Mouse (Mus musculus): ENCODE results near the gene Hook1. TPM values are rescaled to one million over a fixed set of nuclear protein-coding genes. Genes with fewer than 3 reads are reported as not detected.
A peak's percentile ranks its signal among the peaks of the same experiment; 100 is the strongest.

Hook1 gene
- polyA plus RNA-seq (2016; fragmentation: Nextera tagmentation; extraction: Ambion mirVana): 13.0 and 13.2 TPM in 2 replicates

- peak within 1 kb of the TSS; percentile 88 for H3K4me2 ChIP-seq
- no peaks in the 10 kb centered on the region for H3K9me3 ChIP-seq
- peak within 1 kb of the TSS; percentile 65 for H3K4me3 ChIP-seq (replicated peaks)
- H3K27me3 ChIP-seq: peaks cover 3% of the 10 kb centered on the region; the same call in 1 of the 2 replicates
- WGBS: under 1% methylated on average over 82 of the region's 82 CpGs
- H3K4me1 ChIP-seq (replicated peaks): peaks cover 9% of the 10 kb centered on the region
- H3K36me3 ChIP-seq: no peaks in the 10 kb centered on the region
- no peak within 1 kb of the TSS for H3K27ac ChIP-seq
- peak within 1 kb of the TSS; percentile 69 for H3K9ac ChIP-seq (replicated peaks)
- ATAC-seq (ENCODE audit: insufficient number of reproducible peaks, insufficient read depth, low FRiP score, low TSS enrichment, low read depth): peak; percentile 100
Observed at GRCm38 (mm10) chr4:95966928-95967724, at the start of gene Hook1. Gene Hook1 (plus strand): TSS chr4:95967240.

- H3K27me3 ChIP-seq: no peaks in the 10 kb centered on the region
- H3K9ac ChIP-seq (replicated peaks): no peak overlapping the region
- no peak overlapping the region for H3K4me2 ChIP-seq
- H3K36me3 ChIP-seq: no peaks in the 10 kb centered on the region
- ATAC-seq (ENCODE audit: insufficient number of reproducible peaks, insufficient read depth, low FRiP score, low TSS enrichment, low read depth): no peak
- no peak overlapping the region for H3K27ac ChIP-seq
- H3K9me3 ChIP-seq: no peaks in the 10 kb centered on the region
- 0 out of 2 replicates have a peak, but pooled peaks cover 4% of the 10 kb centered on the region for H3K4me1 ChIP-seq (replicated peaks)
- WGBS: 73% methylated on average over 6 of the region's 6 CpGs
- H3K4me3 ChIP-seq (replicated peaks): no peak overlapping the region
Observed at GRCm38 (mm10) chr4:95917703-95918102, 49.3 kb upstream of the Hook1 start.

- no peak overlapping the region for H3K4me3 ChIP-seq (replicated peaks)
- WGBS: 84% methylated on average over 4 of the region's 4 CpGs
- H3K36me3 ChIP-seq: no peaks in the 10 kb centered on the region
- ATAC-seq (ENCODE audit: insufficient number of reproducible peaks, insufficient read depth, low FRiP score, low TSS enrichment, low read depth): no peak
- H3K9ac ChIP-seq (replicated peaks): no peak overlapping the region
- H3K27ac ChIP-seq: no peak overlapping the region
- no peaks in the 10 kb centered on the region for H3K27me3 ChIP-seq
- H3K4me1 ChIP-seq (replicated peaks): 0 out of 2 replicates have a peak, but pooled peaks cover 9% of the 10 kb centered on the region
- H3K4me2 ChIP-seq: no peak overlapping the region
- H3K9me3 ChIP-seq: no peaks in the 10 kb centered on the region
Observed at GRCm38 (mm10) chr4:95920448-95920847, 46.6 kb upstream of the Hook1 start.

- Histone ChIP-seq H3K9ac (replicated peaks) (no peak overlapping the region), H3K4me1 (replicated peaks) (0 out of 2 replicates have a peak, but pooled peaks cover 5% of the 10 kb centered on the region), H3K4me2 (no peak overlapping the region), H3K27ac (no peak overlapping the region), H3K9me3 (no peaks in the 10 kb centered on the region), H3K36me3 (no peaks in the 10 kb centered on the region), H3K27me3 (peaks cover 4% of the 10 kb centered on the region; the same call in 1 of the 2 replicates), H3K4me3 (replicated peaks) (no peak overlapping the region)
- WGBS: 18% methylated on average over 7 of the region's 7 CpGs
- ATAC-seq (ENCODE audit: insufficient number of reproducible peaks, insufficient read depth, low FRiP score, low TSS enrichment, low read depth): no peak; the same call in 1 of the 2 replicates
Observed at GRCm38 (mm10) chr4:95924210-95925184, 42.5 kb upstream of the Hook1 start.

- H3K27me3 ChIP-seq: peaks cover 4% of the 10 kb centered on the region; the same call in 1 of the 2 replicates
- H3K9me3 ChIP-seq: no peaks in the 10 kb centered on the region
- H3K36me3 ChIP-seq: no peaks in the 10 kb centered on the region
- peaks cover 7% of the 10 kb centered on the region; the same call in 1 of the 2 replicates for H3K4me1 ChIP-seq (replicated peaks)
- H3K4me3 ChIP-seq (replicated peaks): no peak overlapping the region
- H3K4me2 ChIP-seq: no peak overlapping the region
- H3K27ac ChIP-seq: no peak overlapping the region
- H3K9ac ChIP-seq (replicated peaks): no peak overlapping the region
- WGBS: 90% methylated on average over 1 of the region's 1 CpGs
- no peak for ATAC-seq (ENCODE audit: insufficient number of reproducible peaks, insufficient read depth, low FRiP score, low TSS enrichment, low read depth)
Observed at GRCm38 (mm10) chr4:95928846-95929245, 38.2 kb upstream of the Hook1 start.

GRCm38 (mm10) chr4:95929936-95930335 is 37.1 kb upstream of the Hook1 start:
- Histone ChIP-seq H3K9ac (replicated peaks) (no peak overlapping the region), H3K27me3 (peaks cover 4% of the 10 kb centered on the region; the same call in 1 of the 2 replicates), H3K27ac (no peak overlapping the region), H3K4me3 (replicated peaks) (no peak overlapping the region), H3K36me3 (no peaks in the 10 kb centered on the region), H3K9me3 (no peaks in the 10 kb centered on the region), H3K4me1 (replicated peaks) (peaks cover 11% of the 10 kb centered on the region; the same call in 1 of the 2 replicates), H3K4me2 (no peak overlapping the region)
- 77% methylated on average over 1 of the region's 1 CpGs for WGBS
- no peak for ATAC-seq (ENCODE audit: insufficient number of reproducible peaks, insufficient read depth, low FRiP score, low TSS enrichment, low read depth)

GRCm38 (mm10) chr4:95931331-95931730 is 35.7 kb upstream of the Hook1 start:
- H3K4me3 ChIP-seq (replicated peaks): no peak overlapping the region
- peaks cover 10% of the 10 kb centered on the region; the same call in 1 of the 2 replicates for H3K4me1 ChIP-seq (replicated peaks)
- H3K27me3 ChIP-seq: no peaks in the 10 kb centered on the region
- 75% methylated on average over 2 of the region's 2 CpGs for WGBS
- H3K4me2 ChIP-seq: no peak overlapping the region
- H3K27ac ChIP-seq: no peak overlapping the region
- H3K9ac ChIP-seq (replicated peaks): no peak overlapping the region
- H3K36me3 ChIP-seq: no peaks in the 10 kb centered on the region
- ATAC-seq (ENCODE audit: insufficient number of reproducible peaks, insufficient read depth, low FRiP score, low TSS enrichment, low read depth): no peak
- H3K9me3 ChIP-seq: no peaks in the 10 kb centered on the region

GRCm38 (mm10) chr4:95933801-95934356 is 33.2 kb upstream of the Hook1 start:
- no peak for ATAC-seq (ENCODE audit: insufficient number of reproducible peaks, insufficient read depth, low FRiP score, low TSS enrichment, low read depth)
- WGBS: 84% methylated on average over 9 of the region's 9 CpGs
- no peak overlapping the region for H3K4me2 ChIP-seq
- peaks cover 10% of the 10 kb centered on the region; the same call in 1 of the 2 replicates for H3K4me1 ChIP-seq (replicated peaks)
- no peak overlapping the region for H3K9ac ChIP-seq (replicated peaks)
- 0 out of 2 replicates have a peak overlapping the region, but pooled peaks have one; percentile 5 for H3K27ac ChIP-seq
- H3K4me3 ChIP-seq (replicated peaks): no peak overlapping the region
- H3K36me3 ChIP-seq: no peaks in the 10 kb centered on the region
- H3K27me3 ChIP-seq: no peaks in the 10 kb centered on the region
- no peaks in the 10 kb centered on the region for H3K9me3 ChIP-seq

GRCm38 (mm10) chr4:95934384-95935035 is 32.5 kb upstream of the Hook1 start:
- Histone ChIP-seq H3K27ac (peak overlapping the region; percentile 50; the same call in 1 of the 2 replicates), H3K27me3 (no peaks in the 10 kb centered on the region), H3K4me2 (no peak overlapping the region), H3K9ac (replicated peaks) (no peak overlapping the region), H3K36me3 (no peaks in the 10 kb centered on the region), H3K4me1 (replicated peaks) (peaks cover 10% of the 10 kb centered on the region; the same call in 1 of the 2 replicates), H3K4me3 (replicated peaks) (no peak overlapping the region), H3K9me3 (no peaks in the 10 kb centered on the region)
- ATAC-seq (ENCODE audit: insufficient number of reproducible peaks, insufficient read depth, low FRiP score, low TSS enrichment, low read depth): 0 out of 2 replicates have a peak, but pooled peaks have one; percentile 59
- WGBS: 63% methylated on average over 4 of the region's 4 CpGs

GRCm38 (mm10) chr4:95938701-95939100 is 28.3 kb upstream of the Hook1 start:
- H3K27ac ChIP-seq: no peak overlapping the region
- no peak overlapping the region for H3K9ac ChIP-seq (replicated peaks)
- peaks cover 10% of the 10 kb centered on the region; the same call in 1 of the 2 replicates for H3K4me1 ChIP-seq (replicated peaks)
- no peaks in the 10 kb centered on the region for H3K9me3 ChIP-seq
- no peaks in the 10 kb centered on the region for H3K36me3 ChIP-seq
- H3K4me3 ChIP-seq (replicated peaks): no peak overlapping the region
- 79% methylated on average over 3 of the region's 3 CpGs for WGBS
- H3K27me3 ChIP-seq: no peaks in the 10 kb centered on the region
- no peak overlapping the region for H3K4me2 ChIP-seq
- no peak for ATAC-seq (ENCODE audit: insufficient number of reproducible peaks, insufficient read depth, low FRiP score, low TSS enrichment, low read depth)
